In genomic region chr13:92296490-92296889, GRCm38 (mm10) we compare ENCODE assay signal across 26 mouse cellular contexts. TPM values are rescaled to one million over a fixed set of nuclear protein-coding genes. Genes with fewer than 3 reads are reported as not detected.
DNase-seq lines count a peak whose midpoint lies in the region; ATAC-seq and TF ChIP-seq lines count a peak whose summit lies in the region.
"Had no signal": no experiment of that assay in that cellular context is flagged by ENCODE, and none has a peak within 500 bp of the region (broad histone marks: within the 10 kb centered on the region; RNA-seq: fewer than 3 reads in every experiment).

No protein-coding gene starts in this region.

- H3K4me1 ChIP-seq in embryonic facial prominence, embryonic 15.5 days, result no peaks in the 10 kb centered on the region
- peaks cover 4% of the 10 kb centered on the region; the same call in 1 of the 2 replicates for H3K4me1 ChIP-seq in embryonic facial prominence, embryonic 10.5 days
- peaks cover 4% of the 10 kb centered on the region; the same call in 1 of the 2 replicates for H3K4me1 ChIP-seq in kidney, embryonic 16.5 days (ENCODE audit: insufficient read depth, low read length)
- no peaks in the 10 kb centered on the region; the same call in 1 of the 2 replicates for H3K4me1 ChIP-seq in liver, adult 2 months (ENCODE audit: control insufficient read depth, insufficient read depth, low read length)
- H3K4me1 ChIP-seq in liver, embryonic 11.5 days (replicated peaks; ENCODE audit: control insufficient read depth, insufficient read depth, low read length), result peaks cover 3% of the 10 kb centered on the region; the same call in 1 of the 2 replicates
- H3K4me1 ChIP-seq in brown adipose tissue, adult 24 weeks (ENCODE audit: control insufficient read depth, insufficient read depth, insufficient read length, low read length), result no peaks in the 10 kb centered on the region
- H3K4me1 ChIP-seq: forebrain, embryonic 13.5 days; forebrain, embryonic 15.5 days had no signal

- TF ChIP-seq CTCF in liver, adult 2 months (IDR thresholded peaks at IDR 0.05; ENCODE audit: low read depth, low read length), result no peak

- no peaks in the 10 kb centered on the region for H3K9me3 ChIP-seq in embryonic facial prominence, embryonic 15.5 days (replicated peaks)
- no peaks in the 10 kb centered on the region for H3K9me3 ChIP-seq in embryonic facial prominence, embryonic 10.5 days
- H3K9me3 ChIP-seq in kidney, embryonic 16.5 days (ENCODE audit: low read length), result no peaks in the 10 kb centered on the region
- H3K9me3 ChIP-seq in liver, embryonic 11.5 days (ENCODE audit: control insufficient read depth, low read length), result no peaks in the 10 kb centered on the region
- H3K9me3 ChIP-seq: embryonic facial prominence, embryonic 13.5 days; forebrain, embryonic 13.5 days; forebrain, embryonic 15.5 days had no signal

- WGBS in embryonic facial prominence, embryonic 15.5 days, result 91% methylated on average over 4 of the region's 4 CpGs
- 93% methylated on average over 4 of the region's 4 CpGs for WGBS in embryonic facial prominence, embryonic 10.5 days
- WGBS in kidney, embryonic 16.5 days, result 85% methylated on average over 4 of the region's 4 CpGs
- WGBS in liver, adult 2 months, result 82% methylated on average over 4 of the region's 4 CpGs
- 89% methylated on average over 4 of the region's 4 CpGs for WGBS in liver, embryonic 11.5 days

- H3K9ac ChIP-seq in embryonic facial prominence, embryonic 15.5 days, result no peak overlapping the region
- no peak overlapping the region for H3K9ac ChIP-seq in kidney, embryonic 16.5 days (replicated peaks; ENCODE audit: low read length)
- no peak overlapping the region for H3K9ac ChIP-seq in liver, adult 2 months (ENCODE audit: low read depth, low read length)
- no peak overlapping the region for H3K9ac ChIP-seq in liver, embryonic 11.5 days (ENCODE audit: low read depth, low read length)
- H3K9ac ChIP-seq: embryonic facial prominence, embryonic 13.5 days; forebrain, embryonic 13.5 days; forebrain, embryonic 15.5 days; forebrain, postnatal 0 days had no signal

- H3K27ac ChIP-seq in embryonic facial prominence, embryonic 15.5 days (replicated peaks), result 0 out of 2 replicates have a peak overlapping the region, but pooled peaks have one; percentile 11
- no peak overlapping the region for H3K27ac ChIP-seq in embryonic facial prominence, embryonic 10.5 days (replicated peaks)
- no peak overlapping the region for H3K27ac ChIP-seq in kidney, embryonic 16.5 days (ENCODE audit: low read length)
- H3K27ac ChIP-seq in liver, adult 2 months (replicated peaks; ENCODE audit: insufficient read depth, low read depth, low read length), result no peak overlapping the region
- no peak overlapping the region for H3K27ac ChIP-seq in liver, embryonic 11.5 days (ENCODE audit: low read depth, low read length)
- peak overlapping the region; percentile 73 for H3K27ac ChIP-seq in brown adipose tissue, adult 24 weeks (replicated peaks; ENCODE audit: low read depth, low read length)
- H3K27ac ChIP-seq: embryonic facial prominence, embryonic 13.5 days; forebrain, embryonic 13.5 days; forebrain, embryonic 15.5 days had no signal

- no peaks in the 10 kb centered on the region for H3K79me2 ChIP-seq in liver, adult 2 months (ENCODE audit: control insufficient read depth, insufficient read depth, low read length)

- H3K4me3 ChIP-seq in embryonic facial prominence, embryonic 15.5 days (replicated peaks), result no peak overlapping the region
- H3K4me3 ChIP-seq in embryonic facial prominence, embryonic 10.5 days, result no peak overlapping the region
- H3K4me3 ChIP-seq in kidney, embryonic 16.5 days (ENCODE audit: low read length), result no peak overlapping the region
- H3K4me3 ChIP-seq in liver, adult 2 months (ENCODE audit: insufficient read depth, low read depth, low read length), result no peak overlapping the region
- no peak overlapping the region for H3K4me3 ChIP-seq in liver, embryonic 11.5 days (ENCODE audit: low read depth, low read length)
- peak overlapping the region; percentile 28 for H3K4me3 ChIP-seq in brown adipose tissue, adult 24 weeks (ENCODE audit: insufficient read depth, low read depth, low read length)
- H3K4me3 ChIP-seq: embryonic facial prominence, embryonic 13.5 days; forebrain, embryonic 13.5 days; forebrain, embryonic 15.5 days had no signal

- ATAC-seq in embryonic facial prominence, embryonic 15.5 days (ENCODE audit: insufficient number of reproducible peaks, low FRiP score, low TSS enrichment, low read depth), result no peak
- 0 out of 2 replicates have a peak, but pooled peaks have one; percentile 35 for ATAC-seq in kidney, embryonic 16.5 days (ENCODE audit: low FRiP score, low TSS enrichment)
- no peak for ATAC-seq in liver, embryonic 11.5 days (replicated peaks; ENCODE audit: low FRiP score)
- ATAC-seq: activated CD4-positive, CD25-positive, alpha-beta regulatory T cell, adult 4 months; forebrain, embryonic 13.5 days; forebrain, embryonic 15.5 days; forebrain, postnatal 0 days; Patski had no signal

- H3K36me3 ChIP-seq in embryonic facial prominence, embryonic 15.5 days, result peaks cover 10% of the 10 kb centered on the region; the same call in 1 of the 2 replicates
- peaks cover 61% of the 10 kb centered on the region for H3K36me3 ChIP-seq in embryonic facial prominence, embryonic 10.5 days (replicated peaks)
- H3K36me3 ChIP-seq in kidney, embryonic 16.5 days (ENCODE audit: insufficient read depth, low read length), result peaks cover 22% of the 10 kb centered on the region
- H3K36me3 ChIP-seq in liver, adult 2 months (ENCODE audit: control insufficient read depth, insufficient read depth, low read length), result peaks cover 5% of the 10 kb centered on the region
- peaks cover 2% of the 10 kb centered on the region; the same call in 1 of the 2 replicates for H3K36me3 ChIP-seq in liver, embryonic 11.5 days (ENCODE audit: control insufficient read depth, insufficient read depth, low read length)
- H3K36me3 ChIP-seq: forebrain, embryonic 15.5 days had no signal

- no peak for DNase-seq in embryonic facial prominence, embryonic 10.5 days (ENCODE audit: low spot score)
- DNase-seq in kidney, adult 9 months, result no peak
- peak; percentile 29 for DNase-seq in liver, adult 2 months (ENCODE audit: extremely low read depth, low read depth, low spot score)
- no peak for DNase-seq in liver, embryonic 11.5 days (ENCODE audit: low spot score)
- DNase-seq in MN1 (ENCODE audit: low spot score), result no peak
- DNase-seq: adrenal gland, adult 8-10 months; adrenal gland, postnatal 25 days; cerebellum, adult 11-12 months; cerebellum, adult 2 months; cerebellum, adult 9-10 months; cerebellum, postnatal 10 days; cerebellum, postnatal 25 days; forebrain, postnatal 0 days had no signal

- TF ChIP-seq POLR2A in liver, adult 2 months (IDR thresholded peaks at IDR 0.05; ENCODE audit: extremely low read depth, insufficient read depth, low read length), result no peak

- no peaks in the 10 kb centered on the region for H3K27me3 ChIP-seq in embryonic facial prominence, embryonic 15.5 days
- H3K27me3 ChIP-seq in embryonic facial prominence, embryonic 10.5 days (replicated peaks; ENCODE audit: low read depth, poor library complexity, severe bottlenecking), result no peaks in the 10 kb centered on the region
- no peaks in the 10 kb centered on the region for H3K27me3 ChIP-seq in kidney, embryonic 16.5 days (ENCODE audit: insufficient read depth, low read length)
- no peaks in the 10 kb centered on the region for H3K27me3 ChIP-seq in liver, adult 2 months (ENCODE audit: control insufficient read depth, insufficient read depth, low read length)
- no peaks in the 10 kb centered on the region for H3K27me3 ChIP-seq in liver, embryonic 11.5 days (replicated peaks; ENCODE audit: control insufficient read depth, insufficient read depth, low read length)
- H3K27me3 ChIP-seq: embryonic facial prominence, embryonic 13.5 days; forebrain, embryonic 13.5 days; forebrain, embryonic 15.5 days; Patski had no signal

- H3K4me2 ChIP-seq in embryonic facial prominence, embryonic 15.5 days (replicated peaks), result no peak overlapping the region
- H3K4me2 ChIP-seq in kidney, embryonic 16.5 days (replicated peaks; ENCODE audit: low read depth, low read length), result no peak overlapping the region
- H3K4me2 ChIP-seq in liver, embryonic 11.5 days, result no peak overlapping the region
- H3K4me2 ChIP-seq: embryonic facial prominence, embryonic 13.5 days; forebrain, embryonic 13.5 days; forebrain, embryonic 15.5 days had no signal

RNA-seq across cellular contexts. Expression of gene Gm20379, which starts 9.3 kb away (rescaled TPM):
- 0.63 and 1.3 TPM in 2 replicates for polyA plus RNA-seq in embryonic facial prominence, embryonic 15.5 days (2015; fragmentation: Nextera tagmentation; extraction: Ambion mirVana)
- polyA plus RNA-seq in embryonic facial prominence, embryonic 10.5 days (2016; fragmentation: Nextera tagmentation; extraction: Ambion mirVana), result 0.72 and 1.4 TPM in 2 replicates
- 1.2 and 1.9 TPM in 2 replicates for polyA plus RNA-seq in kidney, embryonic 16.5 days (2015; fragmentation: Nextera tagmentation; extraction: Ambion mirVana)
- total RNA-seq in liver, adult 2 months (2014; rRNA removed), result not detected in 2 replicates
- not detected in 2 replicates for polyA plus RNA-seq in liver, adult 2 months (2012; rRNA removed)
- 0.90 and 1.1 TPM in 2 replicates for polyA plus RNA-seq in liver, embryonic 11.5 days (2014; fragmentation: Nextera tagmentation; extraction: Ambion mirVana)
- polyA plus RNA-seq in brown adipose tissue, adult 24 weeks (2012; ENCODE audit: insufficient read depth, insufficient read length, missing spikeins), result not detected in 2 replicates
- total RNA-seq: adrenal gland, adult 18-20 months; adrenal gland, adult 8-10 months; adrenal gland, postnatal 25 days; adrenal gland, postnatal 4 days; forebrain, postnatal 0 days; MEL had no signal
- polyA plus RNA-seq: brain, embryonic 14.5 days; cerebellum, adult 2 months; cortical plate, adult 2 months; Patski had no signal

RNA-seq across cellular contexts. Expression of gene Dhfr, which starts 58.0 kb away (rescaled TPM):
- polyA plus RNA-seq in embryonic facial prominence, embryonic 15.5 days (2015; fragmentation: Nextera tagmentation; extraction: Ambion mirVana), result 12.1 and 12.3 TPM in 2 replicates
- 27.0 and 27.5 TPM in 2 replicates for polyA plus RNA-seq in embryonic facial prominence, embryonic 10.5 days (2016; fragmentation: Nextera tagmentation; extraction: Ambion mirVana)
- polyA plus RNA-seq in kidney, embryonic 16.5 days (2015; fragmentation: Nextera tagmentation; extraction: Ambion mirVana), result 21.0 and 21.7 TPM in 2 replicates
- 17.1 and 17.5 TPM in 2 replicates for total RNA-seq in liver, adult 2 months (2014; rRNA removed)
- polyA plus RNA-seq in liver, adult 2 months (2012; rRNA removed), result 4.6 and 6.0 TPM in 2 replicates
- polyA plus RNA-seq in liver, embryonic 11.5 days (2014; fragmentation: Nextera tagmentation; extraction: Ambion mirVana), result 30.1 and 31.3 TPM in 2 replicates
- 1.4 and 1.8 TPM in 2 replicates for polyA plus RNA-seq in brown adipose tissue, adult 24 weeks (2012; ENCODE audit: insufficient read depth, insufficient read length, missing spikeins)

RNA-seq across cellular contexts. Expression of gene Msh3, which starts 58.3 kb away (rescaled TPM):
- polyA plus RNA-seq in embryonic facial prominence, embryonic 15.5 days (2015; fragmentation: Nextera tagmentation; extraction: Ambion mirVana), result 22.5 and 24.2 TPM in 2 replicates
- 34.5 and 34.9 TPM in 2 replicates for polyA plus RNA-seq in embryonic facial prominence, embryonic 10.5 days (2016; fragmentation: Nextera tagmentation; extraction: Ambion mirVana)
- 30.4 and 34.2 TPM in 2 replicates for polyA plus RNA-seq in kidney, embryonic 16.5 days (2015; fragmentation: Nextera tagmentation; extraction: Ambion mirVana)
- 16.9 TPM in 2 replicates for total RNA-seq in liver, adult 2 months (2014; rRNA removed)
- 2.7 and 3.0 TPM in 2 replicates for polyA plus RNA-seq in liver, adult 2 months (2012; rRNA removed)
- polyA plus RNA-seq in liver, embryonic 11.5 days (2014; fragmentation: Nextera tagmentation; extraction: Ambion mirVana), result 31.7 and 32.8 TPM in 2 replicates
- 8.5 and 21.8 TPM in 2 replicates for polyA plus RNA-seq in brown adipose tissue, adult 24 weeks (2012; ENCODE audit: insufficient read depth, insufficient read length, missing spikeins)

Comparison
In these comparisons a context has a peak if more than half of its experiments do, and no peak if none do; other contexts are left out.
1. H3K27ac ChIP-seq: peak in embryonic facial prominence, embryonic 15.5 days (single experiment) and brown adipose tissue, adult 24 weeks (single experiment); none in embryonic facial prominence, embryonic 10.5 days (single experiment), kidney, embryonic 16.5 days (single experiment), liver, adult 2 months (single experiment) and liver, embryonic 11.5 days (single experiment).